Mouse (Mus musculus) CD4-positive helper T cell, adult 2 months (primary cell): ENCODE results near the gene Suox.
"Not testable (repeated sequence)": the region's sequence is repeated elsewhere in the genome, so short reads cannot be mapped to it uniquely, and the experiment has no call there.

Source experiments
- DNase-seq: peaks from one replicate; pipeline ENCODE4 v3.0.0-alpha.2; 2012; ENCODE audit warnings: low read depth, missing footprints, low spot score

Gene Suox

DNA sequence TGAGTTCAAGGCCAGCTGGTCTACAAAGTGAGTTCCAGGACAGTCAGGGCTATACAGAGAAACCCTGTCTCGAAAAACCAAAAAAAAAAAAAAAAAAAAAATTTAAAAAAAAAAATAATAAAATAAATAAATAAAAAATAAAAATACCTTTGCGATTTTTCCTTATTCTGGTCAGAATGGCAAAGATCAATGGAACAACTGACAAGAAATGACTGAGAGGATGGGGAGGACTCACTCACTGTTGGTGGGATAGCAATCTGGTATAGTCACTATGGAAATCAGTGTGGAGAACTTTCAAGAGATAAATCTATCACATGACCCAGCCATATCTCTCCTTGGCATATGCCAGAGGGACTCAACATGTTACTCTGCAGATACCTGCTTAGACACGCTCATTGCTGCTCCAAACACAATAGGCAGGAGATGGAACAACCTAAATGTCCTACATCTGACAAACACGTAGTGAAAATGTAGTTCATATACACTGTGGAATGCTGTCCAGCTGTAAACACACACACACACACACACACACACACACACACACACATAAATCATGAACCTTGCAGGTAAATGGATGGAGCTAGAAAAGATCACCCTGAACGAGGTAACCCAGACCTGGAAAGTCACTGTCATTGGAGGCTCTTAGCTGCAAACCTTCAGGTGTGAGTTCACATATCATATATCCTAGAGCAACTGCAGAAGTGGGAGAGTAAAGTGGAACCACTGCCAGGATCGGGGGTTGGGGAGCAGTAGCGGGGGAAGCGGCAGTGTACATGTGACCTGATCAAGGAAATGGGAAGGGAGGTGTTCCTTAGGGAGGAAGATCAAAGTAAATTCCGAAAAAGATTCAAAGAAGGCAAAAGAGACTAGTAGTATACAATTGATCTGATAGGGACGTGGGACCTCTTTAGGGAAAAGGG lies 46.2 kb downstream of the Suox start:
- no peak for DNase-seq

- DNase-seq, result peak; percentile 98
These were observed 47.3 kb downstream of the Suox start, which contains the start of gene Rps26 for GRCm38 (mm10) chr10:128626311-128627310. Gene Rps26 (minus strand): TSS chr10:128626747.

- no peak for DNase-seq
These were observed 48.5 kb downstream of the Suox start for GRCm38 (mm10) chr10:128625287-128625894.

DNA sequence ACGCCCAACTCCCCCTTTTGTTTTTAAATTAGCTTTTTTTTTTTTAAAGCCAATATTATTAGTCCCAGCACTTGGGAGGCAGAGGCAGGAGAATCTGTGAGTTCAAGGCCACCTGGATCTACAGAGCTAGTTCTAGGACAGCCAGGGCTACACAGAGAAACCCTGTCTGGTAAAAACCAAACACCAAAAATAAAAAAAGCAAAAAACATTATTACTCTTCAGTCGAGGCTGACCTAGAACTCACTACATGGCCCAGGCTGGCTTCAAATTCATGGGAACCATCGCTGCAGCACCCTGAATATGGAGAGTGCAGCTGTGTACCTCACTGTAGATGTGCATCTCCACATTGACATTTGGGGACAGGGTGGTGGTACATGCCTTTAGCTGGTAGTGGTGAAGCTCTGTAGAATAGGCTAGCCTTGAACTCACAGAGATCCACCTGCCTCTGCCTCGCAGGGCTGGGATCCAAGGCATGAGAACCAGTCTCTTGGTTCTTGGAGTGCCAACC lies 50.7 kb downstream of the Suox start:
- DNase-seq, result not testable (repeated sequence)

DNA sequence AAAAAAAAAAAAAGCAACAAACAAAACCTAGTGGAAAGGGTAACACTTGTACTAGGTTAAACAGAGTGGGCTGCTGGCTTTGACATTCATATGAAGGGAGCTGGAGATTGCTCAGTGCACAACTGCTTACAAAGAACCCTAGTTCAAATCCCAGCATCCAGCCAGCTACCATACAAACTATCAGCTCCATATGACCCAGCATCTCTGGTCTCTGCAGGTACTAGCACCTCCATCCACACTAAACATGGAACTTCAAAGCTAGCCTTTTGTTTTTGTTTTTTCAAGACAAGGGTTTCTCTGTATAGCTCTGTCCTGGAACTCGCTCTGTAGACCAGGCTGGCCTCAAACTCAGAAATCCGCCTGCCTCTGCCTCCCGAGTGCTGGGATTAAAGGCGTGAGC lies 51.2 kb downstream of the Suox start:
- no peak for DNase-seq

DNA sequence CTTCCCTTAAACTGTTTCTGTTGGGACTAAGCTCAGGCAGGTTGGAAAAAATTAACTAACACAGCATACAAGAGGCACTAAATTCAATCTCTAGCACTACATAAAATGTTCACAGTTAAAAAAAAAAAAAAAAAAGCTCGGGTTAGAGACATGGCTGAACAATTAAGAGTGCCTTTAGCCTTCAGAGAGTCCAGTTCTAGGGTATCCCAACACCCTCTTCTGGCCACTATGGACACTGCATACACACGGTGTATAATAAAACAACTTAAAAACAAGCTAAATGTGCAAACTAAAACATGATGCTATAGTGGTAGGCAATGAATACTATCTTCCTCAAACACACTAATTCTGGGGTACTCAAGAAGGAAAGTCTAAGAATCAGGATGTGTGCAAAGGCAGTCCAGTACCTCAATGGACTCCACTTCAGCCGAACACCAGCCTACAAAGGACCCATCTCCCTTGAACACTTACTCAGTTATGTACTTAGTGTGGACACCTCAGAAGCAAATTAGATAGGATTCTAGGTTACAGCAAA lies 51.8 kb downstream of the Suox start:
- no peak for DNase-seq

GRCm38 (mm10) chr10:128620241-128620640 lies 53.6 kb downstream of the Suox start:
- DNase-seq, result no peak
